7 mouse cellular contexts compared by ENCODE assay signal in the genomic region with DNA sequence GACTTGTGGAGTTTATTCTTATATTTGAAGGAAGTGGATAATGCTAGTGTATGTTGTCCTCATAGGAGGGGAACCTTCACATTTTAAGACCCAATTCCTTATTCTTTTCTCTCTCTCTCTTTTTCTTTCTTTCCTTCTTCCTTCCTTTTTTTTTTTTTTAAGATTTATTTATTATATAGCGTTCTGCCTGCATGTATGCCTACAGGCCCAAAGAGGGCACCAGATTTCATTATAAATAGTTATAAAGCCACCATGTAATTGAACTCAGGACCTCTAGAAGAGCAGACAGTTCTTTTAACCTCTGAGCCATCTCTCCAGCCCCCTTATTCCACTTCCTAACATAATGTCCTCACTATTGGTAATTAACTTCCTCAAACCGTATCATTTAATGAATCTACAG. TPM values are rescaled to one million over a fixed set of nuclear protein-coding genes. Genes with fewer than 3 reads are reported as not detected.
DNase-seq lines count a peak whose midpoint lies in the region; ATAC-seq and TF ChIP-seq lines count a peak whose summit lies in the region.

No protein-coding gene starts in this region.

- 44% methylated on average over 2 of the region's 2 CpGs for WGBS in neural tube, embryonic 11.5 days
- WGBS in intestine, postnatal 0 days: 21% methylated on average over 2 of the region's 2 CpGs

- peak overlapping the region; percentile 80 for H3K4me3 ChIP-seq in neural tube, embryonic 11.5 days (ENCODE audit: low read depth, low read length)
- H3K4me3 ChIP-seq in cortical plate, adult 2 months (ENCODE audit: insufficient read depth, low read length): peak overlapping the region; percentile 73
- H3K4me3 ChIP-seq in intestine, postnatal 0 days (ENCODE audit: low read depth, low read length): peak overlapping the region; percentile 79

- no peaks in the 10 kb centered on the region for H3K27me3 ChIP-seq in neural tube, embryonic 11.5 days (ENCODE audit: control insufficient read depth, insufficient read depth, low read length)
- no peaks in the 10 kb centered on the region for H3K27me3 ChIP-seq in intestine, postnatal 0 days (replicated peaks; ENCODE audit: control insufficient read depth, insufficient read depth, low read length)

- peak overlapping the region; percentile 39; the same call in 1 of the 2 replicates for H3K27ac ChIP-seq in neural tube, embryonic 11.5 days (ENCODE audit: low read depth, low read length)
- no peak overlapping the region for H3K27ac ChIP-seq in cortical plate, adult 2 months (ENCODE audit: insufficient read depth, low read length)
- peak overlapping the region; percentile 69 for H3K27ac ChIP-seq in intestine, postnatal 0 days (ENCODE audit: low read depth, low read length)

- no peaks in the 10 kb centered on the region for H3K9me3 ChIP-seq in neural tube, embryonic 11.5 days (ENCODE audit: control insufficient read depth, low read length)
- H3K9me3 ChIP-seq in intestine, postnatal 0 days (ENCODE audit: control insufficient read depth): no peaks in the 10 kb centered on the region

- H3K9ac ChIP-seq in neural tube, embryonic 11.5 days (ENCODE audit: low read length): peak overlapping the region; percentile 57
- peak overlapping the region; percentile 53; the same call in 1 of the 2 replicates for H3K9ac ChIP-seq in intestine, postnatal 0 days (ENCODE audit: low read depth, low read length)

- peaks cover 4% of the 10 kb centered on the region; the same call in 1 of the 2 replicates for H3K4me1 ChIP-seq in neural tube, embryonic 11.5 days (ENCODE audit: control insufficient read depth, insufficient read depth, low read length)
- no peaks in the 10 kb centered on the region for H3K4me1 ChIP-seq in cortical plate, adult 2 months (ENCODE audit: control insufficient read depth, insufficient read depth, low read length)
- H3K4me1 ChIP-seq in intestine, postnatal 0 days (replicated peaks; ENCODE audit: control insufficient read depth, insufficient read depth, low read length): no peaks in the 10 kb centered on the region

- no peak for TF ChIP-seq CTCF in cortical plate, adult 2 months (IDR thresholded peaks at IDR 0.05; ENCODE audit: extremely low read depth, insufficient read depth, low read length)
- peak; percentile 16; the same call in 1 of the 2 replicates for TF ChIP-seq CTCF in intestine, postnatal 0 days (IDR thresholded peaks at IDR 0.05; ENCODE audit: low read depth)

- H3K36me3 ChIP-seq in neural tube, embryonic 11.5 days (ENCODE audit: control insufficient read depth, insufficient read depth, low read length): peaks cover 5% of the 10 kb centered on the region
- H3K36me3 ChIP-seq in intestine, postnatal 0 days (ENCODE audit: control insufficient read depth, insufficient read depth): peaks cover 19% of the 10 kb centered on the region

- H3K4me2 ChIP-seq in neural tube, embryonic 11.5 days (ENCODE audit: low read depth): peak overlapping the region; percentile 74
- peak overlapping the region; percentile 70 for H3K4me2 ChIP-seq in intestine, postnatal 0 days (replicated peaks; ENCODE audit: low read depth)

- no peak for ATAC-seq in neural tube, embryonic 11.5 days (ENCODE audit: insufficient read depth, low FRiP score, low TSS enrichment)
- ATAC-seq in intestine, postnatal 0 days: no peak

- no peak for DNase-seq in neural tube, embryonic 11.5 days (ENCODE audit: low spot score)
- DNase-seq in neural tube, embryonic 10.5 days (ENCODE audit: extremely low spot score, low spot score): no peak
- peak; percentile 14 for DNase-seq in retina, embryonic 14.5 days (ENCODE audit: low spot score)
- no peak for DNase-seq in left cerebral cortex, adult 8-10 months (ENCODE audit: low spot score in 2 of 2)
- DNase-seq in layer of hippocampus, adult 8-10 months (ENCODE audit: low spot score in 2 of 2): no peak

- no peak for TF ChIP-seq POLR2A in cortical plate, adult 2 months (IDR thresholded peaks at IDR 0.05; ENCODE audit: extremely low read depth, insufficient read depth, low read length)

RNA-seq across cellular contexts. Expression of a gene that starts 0.7 kb away (rescaled TPM):
- 35.2 and 46.4 TPM in 2 replicates for polyA plus RNA-seq in neural tube, embryonic 11.5 days (2014; fragmentation: Nextera tagmentation; extraction: Ambion mirVana)
- polyA plus RNA-seq in cortical plate, adult 2 months (2012; rRNA removed): 26.6 and 27.1 TPM in 2 replicates
- 64.7 and 65.1 TPM in 2 replicates for polyA plus RNA-seq in intestine, postnatal 0 days (2015; fragmentation: Nextera tagmentation; extraction: Ambion mirVana)
- 10 to 100 TPM; 30.0 to 41.6 (median 38.7) TPM for total RNA-seq in left cerebral cortex, adult 8-10 months (2022)
- 10 to 100 TPM; 33.1 to 47.9 (median 38.7) TPM for total RNA-seq in layer of hippocampus, adult 8-10 months (2022)

RNA-seq across cellular contexts. Expression of a gene that starts 0.9 kb away (rescaled TPM):
- polyA plus RNA-seq in neural tube, embryonic 11.5 days (2014; fragmentation: Nextera tagmentation; extraction: Ambion mirVana): 18.9 and 21.3 TPM in 2 replicates
- polyA plus RNA-seq in cortical plate, adult 2 months (2012; rRNA removed): 28.1 and 30.5 TPM in 2 replicates
- 6.8 and 7.0 TPM in 2 replicates for polyA plus RNA-seq in intestine, postnatal 0 days (2015; fragmentation: Nextera tagmentation; extraction: Ambion mirVana)
- 10 to 100 TPM; 47.8 to 56.1 (median 53.1) TPM for total RNA-seq in left cerebral cortex, adult 8-10 months (2022)
- total RNA-seq in layer of hippocampus, adult 8-10 months (2022): 10 to 100 TPM; 48.9 to 53.8 (median 51.5) TPM

RNA-seq across cellular contexts. Expression of a gene that starts 46.3 kb away (rescaled TPM):
- polyA plus RNA-seq in neural tube, embryonic 11.5 days (2014; fragmentation: Nextera tagmentation; extraction: Ambion mirVana): 3.2 and 3.3 TPM in 2 replicates
- 2.4 and 2.9 TPM in 2 replicates for polyA plus RNA-seq in cortical plate, adult 2 months (2012; rRNA removed)
- polyA plus RNA-seq in intestine, postnatal 0 days (2015; fragmentation: Nextera tagmentation; extraction: Ambion mirVana): 23.4 and 25.1 TPM in 2 replicates
- total RNA-seq in left cerebral cortex, adult 8-10 months (2022): 10 to 100 TPM in 1 of 4 experiments, 1 to 10 TPM in 3; 5.8 to 13.6 (median 8.0) TPM
- total RNA-seq in layer of hippocampus, adult 8-10 months (2022): 10 to 100 TPM in 1 of 4 experiments, 1 to 10 TPM in 3; 4.2 to 10.4 (median 6.5) TPM
